Mouse (Mus musculus) thymus, adult 2 months (tissue): ENCODE measurements around the gene Mrc2.

Source experiments
- CTCF ChIP-seq: fragments of 200-500 bp; IDR thresholded peaks from 2 replicates; pipeline ENCODE4 v1.5.1; 2012; ENCODE audit warnings: mild to moderate bottlenecking, control low read depth, low read length, moderate library complexity, borderline replicate concordance; ENCODE audit not compliant: control insufficient read depth, poor library complexity, insufficient read depth; ENCODE audit errors: extremely low read depth
- POLR2A ChIP-seq: fragments of 200-500 bp; IDR thresholded peaks from 2 replicates; pipeline ENCODE4 v1.6.1; 2012; ENCODE audit warnings: mild to moderate bottlenecking, low read length, control low read depth, moderate library complexity; ENCODE audit not compliant: control insufficient read depth, poor library complexity, insufficient read depth; ENCODE audit errors: extremely low read depth

DNA sequence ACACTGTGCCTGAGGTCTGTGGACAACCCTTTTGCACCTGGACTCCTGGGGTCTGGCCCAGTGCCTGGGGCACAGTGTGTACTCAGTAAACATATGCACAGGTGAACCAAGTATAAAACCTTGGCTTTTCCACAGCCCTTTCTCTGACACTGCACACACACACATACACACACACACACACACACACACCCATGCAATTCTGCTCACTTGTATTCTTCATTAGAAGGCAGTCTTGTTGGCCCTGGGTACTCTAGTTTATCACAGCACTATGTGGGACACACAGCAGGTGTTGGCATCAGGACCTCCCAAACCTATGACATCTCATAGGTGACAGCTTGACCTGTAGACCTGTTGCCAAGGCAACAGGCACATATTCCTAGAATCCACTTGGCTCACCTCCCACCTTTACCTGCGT, 83.4 kb downstream of the Mrc2 start:
- TF ChIP-seq POLR2A = no peak
- no peak for TF ChIP-seq CTCF
